In genomic region chr7:127225147-127225995, GRCm38 (mm10) we compare ENCODE assay signal across 16 mouse cellular contexts. TPM values are rescaled to one million over a fixed set of nuclear protein-coding genes. Genes with fewer than 3 reads are reported as not detected.
DNase-seq lines count a peak whose midpoint lies in the region; ATAC-seq and TF ChIP-seq lines count a peak whose summit lies in the region.
"Had no signal": no experiment of that assay in that cellular context is flagged by ENCODE, and none has a peak within 500 bp of the region (broad histone marks: within the 10 kb centered on the region; RNA-seq: fewer than 3 reads in every experiment).

No protein-coding gene starts in this region.

- H3K4me1 ChIP-seq in megakaryocyte, embryonic 14.5 days = peaks cover 92% of the 10 kb centered on the region
- no peaks in the 10 kb centered on the region for H3K4me1 ChIP-seq in intestine, embryonic 16.5 days (ENCODE audit: control insufficient read depth, insufficient read depth, low read length)
- H3K4me1 ChIP-seq in midbrain, postnatal 0 days (ENCODE audit: insufficient read depth, low read length) = no peaks in the 10 kb centered on the region; the same call in 1 of the 2 replicates

- peak overlapping the region; percentile 48 for H3K4me3 ChIP-seq in megakaryocyte, embryonic 14.5 days (replicated peaks)
- H3K4me3 ChIP-seq in intestine, embryonic 16.5 days (ENCODE audit: low read length) = no peak overlapping the region
- H3K4me3 ChIP-seq in midbrain, postnatal 0 days (ENCODE audit: low read depth, low read length) = no peak overlapping the region
- H3K4me3 ChIP-seq: embryonic facial prominence, embryonic 10.5 days; forebrain, embryonic 12.5 days; heart, embryonic 15.5 days; limb, embryonic 10.5 days; midbrain, embryonic 15.5 days; neural tube, embryonic 13.5 days had no signal

- no peak overlapping the region for H3K27ac ChIP-seq in intestine, embryonic 16.5 days (ENCODE audit: low read length)
- no peak overlapping the region for H3K27ac ChIP-seq in midbrain, postnatal 0 days (ENCODE audit: low read depth, low read length)
- H3K27ac ChIP-seq: embryonic facial prominence, embryonic 10.5 days; forebrain, embryonic 12.5 days; heart, embryonic 15.5 days; limb, embryonic 10.5 days; midbrain, embryonic 15.5 days; neural tube, embryonic 13.5 days had no signal

- WGBS in intestine, embryonic 16.5 days = 81% methylated on average over 11 of the region's 11 CpGs
- 89% methylated on average over 11 of the region's 11 CpGs for WGBS in midbrain, postnatal 0 days

- no peaks in the 10 kb centered on the region for H3K27me3 ChIP-seq in megakaryocyte, embryonic 14.5 days (replicated peaks)
- H3K27me3 ChIP-seq in intestine, embryonic 16.5 days (replicated peaks; ENCODE audit: control insufficient read depth, insufficient read depth, low read length) = no peaks in the 10 kb centered on the region
- H3K27me3 ChIP-seq in midbrain, postnatal 0 days (ENCODE audit: insufficient read depth, low read length) = no peaks in the 10 kb centered on the region
- H3K27me3 ChIP-seq: forebrain, embryonic 12.5 days; heart, embryonic 15.5 days; midbrain, embryonic 15.5 days; neural tube, embryonic 13.5 days had no signal

- peaks cover 5% of the 10 kb centered on the region; the same call in 1 of the 2 replicates for H3K9me3 ChIP-seq in megakaryocyte, embryonic 14.5 days
- no peaks in the 10 kb centered on the region for H3K9me3 ChIP-seq in intestine, embryonic 16.5 days (ENCODE audit: control insufficient read depth, low read length)
- no peaks in the 10 kb centered on the region for H3K9me3 ChIP-seq in midbrain, postnatal 0 days (ENCODE audit: low read length)
- H3K9me3 ChIP-seq: embryonic facial prominence, embryonic 10.5 days; forebrain, embryonic 12.5 days; heart, embryonic 15.5 days; limb, embryonic 10.5 days; midbrain, embryonic 15.5 days; neural tube, embryonic 13.5 days had no signal

- H3K9ac ChIP-seq in intestine, embryonic 16.5 days (ENCODE audit: low read depth, low read length) = no peak overlapping the region
- no peak overlapping the region for H3K9ac ChIP-seq in midbrain, postnatal 0 days (replicated peaks; ENCODE audit: low read length, poor library complexity, severe bottlenecking)
- H3K9ac ChIP-seq: forebrain, embryonic 12.5 days; heart, embryonic 15.5 days; midbrain, embryonic 15.5 days; neural tube, embryonic 13.5 days had no signal

- H3K4me2 ChIP-seq in intestine, embryonic 16.5 days (ENCODE audit: low read depth, low read length) = no peak overlapping the region
- H3K4me2 ChIP-seq in midbrain, postnatal 0 days (ENCODE audit: low read depth, low read length, poor library complexity, severe bottlenecking) = no peak overlapping the region
- H3K4me2 ChIP-seq: forebrain, embryonic 12.5 days; heart, embryonic 15.5 days; midbrain, embryonic 15.5 days; neural tube, embryonic 13.5 days had no signal

- H3K36me3 ChIP-seq in megakaryocyte, embryonic 14.5 days (replicated peaks; ENCODE audit: low read length) = peaks cover 18% of the 10 kb centered on the region
- no peaks in the 10 kb centered on the region for H3K36me3 ChIP-seq in intestine, embryonic 16.5 days (ENCODE audit: control insufficient read depth, insufficient read depth, low read length)
- no peaks in the 10 kb centered on the region for H3K36me3 ChIP-seq in midbrain, postnatal 0 days (ENCODE audit: insufficient read depth, low read length)
- H3K36me3 ChIP-seq: heart, embryonic 15.5 days; midbrain, embryonic 15.5 days had no signal

- no peak for ATAC-seq in megakaryocyte, adult 5-6 weeks (ENCODE audit: poor library complexity, severe bottlenecking)
- peak; percentile 63 for ATAC-seq in intestine, embryonic 16.5 days
- peak; percentile 81 for ATAC-seq in megakaryocyte-erythroid progenitor cell, adult 5-6 weeks (replicated peaks; ENCODE audit: low FRiP score, low TSS enrichment, poor library complexity, severe bottlenecking)
- no peak for ATAC-seq in midbrain, postnatal 0 days (ENCODE audit: low FRiP score)
- ATAC-seq: midbrain, embryonic 15.5 days had no signal

- TF ChIP-seq CTCF in midbrain, postnatal 0 days (IDR thresholded peaks at IDR 0.05) = no peak

- DNase-seq in ZHBTc4 (ENCODE audit: low read depth, low spot score) = peak; percentile 90
- DNase-seq in B cell, adult 2 months = no peak
- no peak for DNase-seq in midbrain, postnatal 0 days (ENCODE audit: low spot score)
- DNase-seq: cerebellum, adult 9-10 months; lung, postnatal 10 days; thymus, postnatal 25 days had no signal

RNA-seq across cellular contexts. Expression of gene Zfp553, which starts 7.5 kb away (rescaled TPM):
- polyA plus RNA-seq in megakaryocyte, embryonic 14.5 days (2012; ENCODE audit: insufficient read depth, low replicate concordance) = 10.8 and 17.3 TPM in 2 replicates
- total RNA-seq in megakaryocyte, adult 5-6 weeks (2015) = 2.9 and 3.1 TPM in 2 replicates
- 5.9 and 9.7 TPM in 2 replicates for total RNA-seq in megakaryocyte, adult 5-6 weeks (2017)
- polyA plus RNA-seq in intestine, embryonic 16.5 days (2015; fragmentation: Nextera tagmentation; extraction: Ambion mirVana) = 21.6 and 23.6 TPM in 2 replicates
- total RNA-seq in megakaryocyte-erythroid progenitor cell, adult 5-6 weeks (2014; fragmentation: Nextera tagmentation) = 17.0 and 18.3 TPM in 2 replicates
- total RNA-seq in megakaryocyte-erythroid progenitor cell, adult 5-6 weeks (2017) = 22.7 and 31.7 TPM in 2 replicates
- 37.4 and 39.6 TPM in 2 replicates for total RNA-seq in midbrain, postnatal 0 days (2014; rRNA removed)
- 32.3 TPM in 2 replicates for polyA plus RNA-seq in midbrain, postnatal 0 days (2015; fragmentation: Nextera tagmentation; extraction: Ambion mirVana)

RNA-seq across cellular contexts. Expression of gene Sept1, which starts 7.6 kb away (rescaled TPM):
- 369 and 529 TPM in 2 replicates for polyA plus RNA-seq in megakaryocyte, embryonic 14.5 days (2012; ENCODE audit: insufficient read depth, low replicate concordance)
- 36.2 and 36.8 TPM in 2 replicates for total RNA-seq in megakaryocyte, adult 5-6 weeks (2015)
- 31.2 and 42.7 TPM in 2 replicates for total RNA-seq in megakaryocyte, adult 5-6 weeks (2017)
- polyA plus RNA-seq in intestine, embryonic 16.5 days (2015; fragmentation: Nextera tagmentation; extraction: Ambion mirVana) = 15.4 and 16.3 TPM in 2 replicates
- total RNA-seq in megakaryocyte-erythroid progenitor cell, adult 5-6 weeks (2014; fragmentation: Nextera tagmentation) = 41.3 and 47.7 TPM in 2 replicates
- total RNA-seq in megakaryocyte-erythroid progenitor cell, adult 5-6 weeks (2017) = 24.8 and 25.5 TPM in 2 replicates
- 0.22 and 3.7 TPM in 2 replicates for total RNA-seq in midbrain, postnatal 0 days (2014; rRNA removed)
- polyA plus RNA-seq in midbrain, postnatal 0 days (2015; fragmentation: Nextera tagmentation; extraction: Ambion mirVana) = 4.2 and 5.3 TPM in 2 replicates

RNA-seq across cellular contexts. Expression of gene Mylpf, which starts 16.7 kb away (rescaled TPM):
- 4.7 TPM in 1 of 2 replicates, not detected in the other for polyA plus RNA-seq in megakaryocyte, embryonic 14.5 days (2012; ENCODE audit: insufficient read depth, low replicate concordance)
- 5.0 and 6.0 TPM in 2 replicates for total RNA-seq in megakaryocyte, adult 5-6 weeks (2015)
- total RNA-seq in megakaryocyte, adult 5-6 weeks (2017) = 2.3 and 3.3 TPM in 2 replicates
- 20.3 and 21.0 TPM in 2 replicates for polyA plus RNA-seq in intestine, embryonic 16.5 days (2015; fragmentation: Nextera tagmentation; extraction: Ambion mirVana)
- total RNA-seq in megakaryocyte-erythroid progenitor cell, adult 5-6 weeks (2014; fragmentation: Nextera tagmentation) = 36.1 and 48.6 TPM in 2 replicates
- 22.2 and 30.8 TPM in 2 replicates for total RNA-seq in megakaryocyte-erythroid progenitor cell, adult 5-6 weeks (2017)
- total RNA-seq in midbrain, postnatal 0 days (2014; rRNA removed) = 0.90 and 1.4 TPM in 2 replicates
- 1.5 and 2.2 TPM in 2 replicates for polyA plus RNA-seq in midbrain, postnatal 0 days (2015; fragmentation: Nextera tagmentation; extraction: Ambion mirVana)

RNA-seq across cellular contexts. Expression of gene Tbc1d10b, which starts 17.1 kb away (rescaled TPM):
- 83.3 and 137 TPM in 2 replicates for polyA plus RNA-seq in megakaryocyte, embryonic 14.5 days (2012; ENCODE audit: insufficient read depth, low replicate concordance)
- total RNA-seq in megakaryocyte, adult 5-6 weeks (2015) = 27.0 and 27.4 TPM in 2 replicates
- total RNA-seq in megakaryocyte, adult 5-6 weeks (2017) = 59.8 and 74.2 TPM in 2 replicates
- polyA plus RNA-seq in intestine, embryonic 16.5 days (2015; fragmentation: Nextera tagmentation; extraction: Ambion mirVana) = 15.5 and 18.4 TPM in 2 replicates
- 25.5 and 35.8 TPM in 2 replicates for total RNA-seq in megakaryocyte-erythroid progenitor cell, adult 5-6 weeks (2014; fragmentation: Nextera tagmentation)
- total RNA-seq in megakaryocyte-erythroid progenitor cell, adult 5-6 weeks (2017) = 23.9 and 41.0 TPM in 2 replicates
- total RNA-seq in midbrain, postnatal 0 days (2014; rRNA removed) = 70.2 and 72.3 TPM in 2 replicates
- 24.5 and 28.7 TPM in 2 replicates for polyA plus RNA-seq in midbrain, postnatal 0 days (2015; fragmentation: Nextera tagmentation; extraction: Ambion mirVana)

RNA-seq across cellular contexts. Expression of gene Zfp771, which starts 18.7 kb away (rescaled TPM):
- 85.4 and 270 TPM in 2 replicates for polyA plus RNA-seq in megakaryocyte, embryonic 14.5 days (2012; ENCODE audit: insufficient read depth, low replicate concordance)
- 0.96 and 1.8 TPM in 2 replicates for total RNA-seq in megakaryocyte, adult 5-6 weeks (2015)
- total RNA-seq in megakaryocyte, adult 5-6 weeks (2017) = 0.28 and 0.73 TPM in 2 replicates
- polyA plus RNA-seq in intestine, embryonic 16.5 days (2015; fragmentation: Nextera tagmentation; extraction: Ambion mirVana) = 34.2 and 37.8 TPM in 2 replicates
- 15.1 and 16.6 TPM in 2 replicates for total RNA-seq in megakaryocyte-erythroid progenitor cell, adult 5-6 weeks (2014; fragmentation: Nextera tagmentation)
- total RNA-seq in megakaryocyte-erythroid progenitor cell, adult 5-6 weeks (2017) = 13.6 and 14.1 TPM in 2 replicates
- 76.8 and 94.5 TPM in 2 replicates for total RNA-seq in midbrain, postnatal 0 days (2014; rRNA removed)
- polyA plus RNA-seq in midbrain, postnatal 0 days (2015; fragmentation: Nextera tagmentation; extraction: Ambion mirVana) = 80.2 and 83.8 TPM in 2 replicates

Comparison
In these comparisons a context has a peak if more than half of its experiments do, and no peak if none do; other contexts are left out.
1. ATAC-seq: peak in intestine, embryonic 16.5 days (single experiment) and megakaryocyte-erythroid progenitor cell, adult 5-6 weeks (single experiment); none in megakaryocyte, adult 5-6 weeks (single experiment) and midbrain, postnatal 0 days (single experiment).